Mouse (Mus musculus): ENCODE data around the gene Lrba. TPM values are rescaled to one million over a fixed set of nuclear protein-coding genes. Genes with fewer than 3 reads are reported as not detected.
A peak's percentile ranks its signal among the peaks of the same experiment; 100 is the strongest.

Lrba gene
- total and polyA plus RNA-seq, 2 experiments from 2014 or later, result 1.6 to 18.5 TPM

DNA sequence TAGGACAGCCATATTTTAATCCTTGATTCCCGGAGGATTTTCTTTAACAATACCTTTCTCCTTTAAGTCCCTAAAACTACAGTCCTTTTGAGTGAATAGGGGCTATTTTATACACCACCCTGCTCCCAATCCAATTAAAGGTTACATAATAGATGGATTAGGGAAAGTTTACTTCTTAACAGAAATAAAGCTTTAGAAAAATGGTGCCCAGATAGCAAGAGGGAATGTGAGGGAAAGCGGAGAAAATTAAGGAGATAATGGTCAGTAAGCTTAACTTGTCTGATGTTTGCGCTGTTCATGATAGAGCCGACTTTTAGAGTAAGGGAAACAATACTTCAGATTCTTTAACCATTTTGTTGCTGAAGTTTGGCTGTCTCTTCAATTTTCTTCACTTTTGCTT, 347.0 kb downstream of the Lrba start:
- H3K9me3 ChIP-seq (ENCODE audit: low read length), result no peaks in the 10 kb centered on the region
- H3K4me2 ChIP-seq (ENCODE audit: low read depth), result no peak overlapping the region
- H3K4me1 ChIP-seq (ENCODE audit: insufficient read depth), result no peaks in the 10 kb centered on the region
- no peak for TF ChIP-seq CTCF (IDR thresholded peaks at IDR 0.05; ENCODE audit: low read depth)
- no peak overlapping the region for H3K4me3 ChIP-seq (ENCODE audit: low read depth, low read length)
- ATAC-seq (no peak), DNase-seq (no peak)
- no peak overlapping the region for H3K27ac ChIP-seq (ENCODE audit: low read depth, low read length)
- peaks cover 34% of the 10 kb centered on the region for H3K27me3 ChIP-seq (ENCODE audit: insufficient read depth, low read length)
- no peak overlapping the region for H3K9ac ChIP-seq
- 10% methylated on average over 4 of the region's 4 CpGs for WGBS
- H3K36me3 ChIP-seq (ENCODE audit: insufficient read depth), result no peaks in the 10 kb centered on the region

DNA sequence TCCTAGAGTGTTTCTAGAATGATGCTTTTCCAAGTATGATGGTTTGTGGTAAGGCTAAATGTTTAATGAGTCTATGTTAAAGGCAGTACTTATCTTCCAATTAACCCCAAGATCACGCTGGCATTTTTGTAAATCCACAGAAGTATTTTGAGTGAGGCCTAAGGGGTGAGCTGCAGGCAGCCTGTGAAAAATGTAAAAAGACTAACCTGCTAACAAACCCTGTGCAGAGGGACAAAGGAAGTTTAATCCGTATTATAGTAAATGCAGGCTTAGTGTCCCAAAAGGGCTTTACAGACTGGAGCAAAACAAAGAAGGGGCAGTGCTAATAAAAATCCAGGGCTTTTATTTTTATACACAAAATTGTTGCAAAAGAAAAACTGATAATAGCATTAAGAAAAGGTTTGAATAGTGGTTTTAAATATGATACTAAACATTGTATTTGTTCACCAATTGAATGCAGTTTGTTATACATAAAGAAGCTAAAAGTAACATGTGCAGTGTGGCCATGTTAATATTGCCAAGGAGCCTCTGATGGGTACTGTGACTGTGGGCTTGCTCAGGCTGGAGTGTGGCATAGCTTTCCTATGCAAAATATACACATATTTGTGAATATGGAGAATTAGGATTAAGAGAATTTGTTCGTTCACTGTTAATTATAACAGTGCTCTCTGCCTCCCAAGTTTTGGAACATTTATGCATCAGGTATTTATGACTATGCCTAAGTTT, 348.2 kb downstream of the Lrba start:
- H3K4me1 ChIP-seq (ENCODE audit: insufficient read depth), result no peaks in the 10 kb centered on the region
- no peak overlapping the region for H3K4me2 ChIP-seq (ENCODE audit: low read depth)
- 21% methylated on average over 3 of the region's 3 CpGs for WGBS
- no peak for TF ChIP-seq CTCF (IDR thresholded peaks at IDR 0.05; ENCODE audit: low read depth)
- H3K36me3 ChIP-seq (ENCODE audit: insufficient read depth), result no peaks in the 10 kb centered on the region
- H3K9me3 ChIP-seq (ENCODE audit: low read length), result no peaks in the 10 kb centered on the region
- no peak overlapping the region for H3K27ac ChIP-seq (ENCODE audit: low read depth, low read length)
- DNase-seq, result peak; percentile 36
- no peak for ATAC-seq
- no peak overlapping the region for H3K4me3 ChIP-seq (ENCODE audit: low read depth, low read length)
- H3K27me3 ChIP-seq (ENCODE audit: insufficient read depth, low read length), result peaks cover 34% of the 10 kb centered on the region
- H3K9ac ChIP-seq, result no peak overlapping the region

DNA sequence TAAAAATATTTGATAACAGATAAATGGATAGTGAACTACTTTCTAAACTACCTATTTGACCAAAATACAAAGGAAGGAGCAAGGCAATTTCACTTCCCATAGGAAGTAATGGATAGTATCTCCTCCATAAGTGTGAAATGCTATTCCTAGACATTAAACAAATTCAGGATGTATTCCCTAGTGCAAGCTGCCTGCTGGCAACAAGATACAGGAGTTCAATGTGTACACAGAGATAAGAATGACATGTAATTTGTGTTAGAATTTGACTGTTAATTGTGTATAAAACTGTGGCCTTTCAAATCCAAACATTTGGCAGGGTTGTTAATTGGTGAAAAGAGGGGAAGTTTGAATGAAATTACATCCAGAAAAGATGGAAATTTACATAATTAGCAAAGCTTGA, 350.8 kb downstream of the Lrba start:
- Histone ChIP-seq H3K27ac (ENCODE audit: low read depth, low read length) (no peak overlapping the region), H3K4me1 (ENCODE audit: insufficient read depth) (no peaks in the 10 kb centered on the region), H3K9me3 (ENCODE audit: low read length) (no peaks in the 10 kb centered on the region), H3K36me3 (ENCODE audit: insufficient read depth) (no peaks in the 10 kb centered on the region), H3K9ac (no peak overlapping the region), H3K4me3 (ENCODE audit: low read depth, low read length) (no peak overlapping the region), H3K27me3 (ENCODE audit: insufficient read depth, low read length) (peaks cover 25% of the 10 kb centered on the region), H3K4me2 (ENCODE audit: low read depth) (no peak overlapping the region)
- TF ChIP-seq CTCF (IDR thresholded peaks at IDR 0.05; ENCODE audit: low read depth), result no peak
- no peak for ATAC-seq
- DNase-seq, result no peak

DNA sequence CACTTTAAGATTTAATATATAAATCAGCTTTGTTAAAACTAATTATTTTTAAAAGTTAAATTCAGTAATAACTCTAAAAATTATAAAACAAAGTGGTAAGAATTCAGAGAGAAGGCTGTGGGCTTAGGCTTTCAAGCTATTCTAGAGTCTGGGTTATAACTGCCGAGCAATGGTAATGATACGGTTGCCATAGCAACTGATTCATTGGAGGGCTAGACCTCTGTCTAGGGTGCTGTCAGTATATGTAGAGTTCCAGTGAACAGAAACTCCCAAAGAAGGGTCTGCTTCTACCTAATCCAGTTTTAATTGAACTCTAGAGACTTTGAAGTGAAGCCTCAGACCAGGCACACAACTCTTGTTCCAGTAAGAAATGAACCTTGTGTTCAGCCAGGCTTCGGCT, 377.8 kb downstream of the Lrba start:
- Histone ChIP-seq H3K9me3 (ENCODE audit: low read length) (no peaks in the 10 kb centered on the region), H3K4me1 (ENCODE audit: insufficient read depth) (no peaks in the 10 kb centered on the region), H3K27ac (ENCODE audit: low read depth, low read length) (no peak overlapping the region), H3K36me3 (ENCODE audit: insufficient read depth) (no peaks in the 10 kb centered on the region), H3K4me2 (ENCODE audit: low read depth) (no peak overlapping the region), H3K27me3 (ENCODE audit: insufficient read depth, low read length) (no peaks in the 10 kb centered on the region), H3K9ac (no peak overlapping the region), H3K4me3 (ENCODE audit: low read depth, low read length) (no peak overlapping the region)
- peak; percentile 5 for DNase-seq
- 0 out of 2 replicates have a peak, but pooled peaks have one; percentile 36 for ATAC-seq
- WGBS, result 36% methylated on average over 3 of the region's 3 CpGs
- TF ChIP-seq CTCF (IDR thresholded peaks at IDR 0.05; ENCODE audit: low read depth), result no peak

DNA sequence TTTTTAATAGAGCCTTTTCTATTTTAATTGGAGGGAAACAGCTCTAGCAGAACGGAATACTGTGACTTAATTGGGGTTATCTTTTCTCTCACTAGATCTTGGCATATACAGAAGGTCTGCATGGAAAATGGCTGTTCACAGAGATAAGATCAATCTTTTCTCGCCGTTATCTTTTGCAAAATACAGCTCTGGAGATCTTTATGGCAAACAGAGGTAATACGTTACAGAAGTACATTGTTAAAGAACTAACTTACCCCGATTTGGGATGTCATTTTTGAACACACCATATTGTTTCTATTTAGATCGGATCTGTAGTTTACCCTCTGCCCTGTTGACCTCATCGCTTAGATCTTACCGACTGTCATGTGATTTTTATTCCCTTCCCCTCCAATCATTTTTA, 381.3 kb downstream of the Lrba start:
- WGBS, result 70% methylated on average over 8 of the region's 8 CpGs
- Histone ChIP-seq H3K4me3 (ENCODE audit: low read depth, low read length) (no peak overlapping the region), H3K9ac (no peak overlapping the region), H3K9me3 (ENCODE audit: low read length) (no peaks in the 10 kb centered on the region), H3K4me2 (ENCODE audit: low read depth) (no peak overlapping the region), H3K36me3 (ENCODE audit: insufficient read depth) (no peaks in the 10 kb centered on the region), H3K27me3 (ENCODE audit: insufficient read depth, low read length) (no peaks in the 10 kb centered on the region), H3K27ac (ENCODE audit: low read depth, low read length) (no peak overlapping the region), H3K4me1 (ENCODE audit: insufficient read depth) (no peaks in the 10 kb centered on the region)
- TF ChIP-seq CTCF (IDR thresholded peaks at IDR 0.05; ENCODE audit: low read depth), result no peak
- DNase-seq (no peak), ATAC-seq (no peak)

DNA sequence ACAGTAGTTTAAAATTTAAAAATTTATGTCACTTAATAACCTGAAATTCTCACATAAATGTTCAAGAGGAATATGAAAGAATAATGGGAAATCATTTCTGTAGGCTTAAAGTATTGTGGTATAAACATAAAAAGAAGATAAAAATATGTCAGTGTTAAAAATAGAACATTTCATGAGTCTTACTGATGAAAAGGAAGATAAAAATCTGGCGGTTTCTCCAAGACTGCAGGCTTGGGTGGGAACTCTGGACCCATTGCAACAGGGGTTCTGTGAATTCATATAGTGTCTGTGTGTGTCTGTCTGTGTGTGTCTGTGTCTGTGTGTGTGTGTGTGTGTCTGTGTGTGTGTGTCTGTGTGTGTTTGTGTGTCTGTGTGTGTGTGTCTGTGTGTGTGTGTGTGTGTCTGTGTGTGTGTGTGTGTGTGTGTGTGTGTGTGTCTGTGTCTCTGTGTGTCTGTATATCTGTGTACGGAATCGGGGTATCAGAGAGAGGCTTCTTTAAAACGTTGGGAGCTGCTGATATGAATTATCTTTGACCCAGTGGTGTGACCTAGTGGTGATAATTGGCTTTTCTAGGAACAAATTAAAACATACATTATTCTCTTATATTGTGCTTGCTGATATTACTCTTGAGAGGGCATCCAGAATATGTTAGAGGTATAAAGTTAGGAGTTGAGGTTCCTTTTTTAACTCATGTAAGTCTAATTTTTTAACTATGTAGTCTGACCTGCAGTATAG, 402.7 kb downstream of the Lrba start:
- no peaks in the 10 kb centered on the region for H3K4me1 ChIP-seq (ENCODE audit: insufficient read depth)
- H3K9ac ChIP-seq, result no peak overlapping the region
- ATAC-seq (no peak), DNase-seq (no peak)
- no peak overlapping the region for H3K4me3 ChIP-seq (ENCODE audit: low read depth, low read length)
- H3K27me3 ChIP-seq (ENCODE audit: insufficient read depth, low read length), result no peaks in the 10 kb centered on the region
- no peaks in the 10 kb centered on the region for H3K36me3 ChIP-seq (ENCODE audit: insufficient read depth)
- WGBS, result 81% methylated on average over 4 of the region's 4 CpGs
- no peak for TF ChIP-seq CTCF (IDR thresholded peaks at IDR 0.05; ENCODE audit: low read depth)
- no peak overlapping the region for H3K4me2 ChIP-seq (ENCODE audit: low read depth)
- H3K27ac ChIP-seq (ENCODE audit: low read depth, low read length), result no peak overlapping the region
- no peaks in the 10 kb centered on the region for H3K9me3 ChIP-seq (ENCODE audit: low read length)

DNA sequence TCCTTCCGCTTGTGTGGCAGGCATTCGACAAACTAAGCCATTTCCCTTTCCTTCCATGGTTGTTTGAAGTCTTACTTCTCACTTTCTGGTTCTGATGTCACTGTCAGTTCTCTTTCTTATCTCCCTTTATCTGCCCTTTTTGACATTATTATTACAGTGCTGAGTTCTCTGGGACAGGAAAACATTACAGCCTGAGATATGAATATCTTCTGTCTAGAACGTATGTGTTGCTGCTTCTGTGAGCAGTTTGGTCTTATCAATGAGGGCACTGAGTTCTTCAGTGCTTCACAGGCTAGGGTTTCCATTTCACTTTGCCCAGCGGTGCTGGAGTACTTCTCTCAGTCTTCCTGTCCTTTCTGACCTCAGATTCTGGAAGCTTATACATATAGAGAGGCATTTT, 404.9 kb downstream of the Lrba start:
- 94% methylated on average over 4 of the region's 4 CpGs for WGBS
- no peak for TF ChIP-seq CTCF (IDR thresholded peaks at IDR 0.05; ENCODE audit: low read depth)
- no peak for ATAC-seq

More for the DNA sequence above, 404.9 kb downstream of the Lrba start:
- Histone ChIP-seq H3K27me3 (ENCODE audit: insufficient read depth, low read length) (no peaks in the 10 kb centered on the region), H3K36me3 (ENCODE audit: insufficient read depth) (no peaks in the 10 kb centered on the region), H3K9me3 (ENCODE audit: low read length) (no peaks in the 10 kb centered on the region), H3K9ac (no peak overlapping the region), H3K4me2 (ENCODE audit: low read depth) (no peak overlapping the region), H3K4me1 (ENCODE audit: insufficient read depth) (no peaks in the 10 kb centered on the region), H3K4me3 (ENCODE audit: low read depth, low read length) (no peak overlapping the region), H3K27ac (ENCODE audit: low read depth, low read length) (no peak overlapping the region)
- DNase-seq, result no peak

Measured in forebrain, postnatal 0 days (tissue).